Comparison of ENCODE assay signal across 22 mouse cellular contexts in genomic region chr12:4978324-4978723, GRCm38 (mm10).
DNase-seq lines count a peak whose midpoint lies in the region; ATAC-seq and TF ChIP-seq lines count a peak whose summit lies in the region.
"Had no signal": no experiment of that assay in that cellular context is flagged by ENCODE, and none has a peak within 500 bp of the region (broad histone marks: within the 10 kb centered on the region; RNA-seq: fewer than 3 reads in every experiment).

No protein-coding gene starts in this region.

- no peaks in the 10 kb centered on the region for H3K27me3 ChIP-seq in G1E (ENCODE audit: insufficient read depth, low read length)
- no peaks in the 10 kb centered on the region for H3K27me3 ChIP-seq in midbrain, embryonic 16.5 days (ENCODE audit: control insufficient read depth, insufficient read depth, low read depth, low read length)
- H3K27me3 ChIP-seq in heart, embryonic 12.5 days (replicated peaks): no peaks in the 10 kb centered on the region
- H3K27me3 ChIP-seq: CH12.LX; embryonic facial prominence, embryonic 12.5 days; forebrain, embryonic 13.5 days; forebrain, embryonic 15.5 days had no signal

- peak; percentile 81 for ATAC-seq in G1E (ENCODE audit: extremely low read depth, insufficient number of reproducible peaks, low FRiP score, poor library complexity, severe bottlenecking)
- ATAC-seq in megakaryocyte-erythroid progenitor cell, adult 5-6 weeks (replicated peaks; ENCODE audit: low FRiP score, low TSS enrichment, poor library complexity, severe bottlenecking): peak; percentile 55
- no peak for ATAC-seq in midbrain, embryonic 16.5 days
- ATAC-seq in heart, embryonic 12.5 days (ENCODE audit: insufficient number of reproducible peaks, low FRiP score): no peak
- ATAC-seq: CD4-positive, CD25-positive, alpha-beta regulatory T cell, adult 4 months; forebrain, embryonic 13.5 days; forebrain, embryonic 15.5 days; forebrain, postnatal 0 days had no signal

- H3K27ac ChIP-seq in midbrain, embryonic 16.5 days (ENCODE audit: low read length): no peak overlapping the region
- H3K27ac ChIP-seq in heart, embryonic 12.5 days (ENCODE audit: poor library complexity, severe bottlenecking): no peak overlapping the region
- H3K27ac ChIP-seq: embryonic facial prominence, embryonic 10.5 days; embryonic facial prominence, embryonic 12.5 days; forebrain, embryonic 13.5 days; forebrain, embryonic 15.5 days had no signal

- H3K4me3 ChIP-seq in G1E (ENCODE audit: low read depth, low read length): no peak overlapping the region
- H3K4me3 ChIP-seq in midbrain, embryonic 16.5 days (ENCODE audit: low read depth, low read length): no peak overlapping the region
- H3K4me3 ChIP-seq in heart, embryonic 12.5 days: no peak overlapping the region
- H3K4me3 ChIP-seq: embryonic facial prominence, embryonic 10.5 days; embryonic facial prominence, embryonic 12.5 days; forebrain, embryonic 13.5 days; forebrain, embryonic 15.5 days had no signal

- H3K36me3 ChIP-seq in G1E (replicated peaks): peaks cover 63% of the 10 kb centered on the region
- H3K36me3 ChIP-seq in midbrain, embryonic 16.5 days (ENCODE audit: control insufficient read depth, insufficient read depth, low read length): peaks cover 8% of the 10 kb centered on the region; the same call in 1 of the 2 replicates
- peaks cover 53% of the 10 kb centered on the region for H3K36me3 ChIP-seq in heart, embryonic 12.5 days

- H3K9ac ChIP-seq in midbrain, embryonic 16.5 days (ENCODE audit: low read depth, low read length): no peak overlapping the region
- no peak overlapping the region for H3K9ac ChIP-seq in heart, embryonic 12.5 days
- H3K9ac ChIP-seq: embryonic facial prominence, embryonic 12.5 days; forebrain, embryonic 13.5 days; forebrain, embryonic 15.5 days; forebrain, postnatal 0 days had no signal

- no peak overlapping the region for H3K4me2 ChIP-seq in midbrain, embryonic 16.5 days (ENCODE audit: low read length)
- no peak overlapping the region for H3K4me2 ChIP-seq in heart, embryonic 12.5 days
- H3K4me2 ChIP-seq: embryonic facial prominence, embryonic 12.5 days; forebrain, embryonic 13.5 days; forebrain, embryonic 15.5 days had no signal

- peaks cover 22% of the 10 kb centered on the region; the same call in 1 of the 2 replicates for H3K4me1 ChIP-seq in G1E (ENCODE audit: insufficient read depth, low read depth, low read length)
- no peaks in the 10 kb centered on the region for H3K4me1 ChIP-seq in midbrain, embryonic 16.5 days (ENCODE audit: control insufficient read depth, insufficient read depth, low read length)
- H3K4me1 ChIP-seq in heart, embryonic 12.5 days (replicated peaks): no peaks in the 10 kb centered on the region
- H3K4me1 ChIP-seq: embryonic facial prominence, embryonic 10.5 days; embryonic facial prominence, embryonic 12.5 days; forebrain, embryonic 13.5 days; forebrain, embryonic 15.5 days had no signal

- no peak for TF ChIP-seq CTCF in G1E (IDR thresholded peaks at IDR 0.05; ENCODE audit: low read depth, low read length)

- DNase-seq in G1E (ENCODE audit: low spot score): no peak
- DNase-seq in MEL-GATA-1-ER (ENCODE audit: extremely low read depth, low read depth): peak; percentile 9
- no peak for DNase-seq in cerebellum, postnatal 36 days
- DNase-seq in thymus, postnatal 0 days (ENCODE audit: low spot score): no peak
- DNase-seq: adrenal gland, adult 2 months; adrenal gland, postnatal 10 days; adrenal gland, postnatal 25 days; cerebellum, adult 11 months; cerebellum, adult 18-20 months; cerebellum, adult 8-10 months; cerebellum, adult 9-11 months; cerebellum, postnatal 14 days; forebrain, postnatal 0 days had no signal

- WGBS in midbrain, embryonic 16.5 days: 94% methylated on average over 6 of the region's 6 CpGs
- 80% methylated on average over 6 of the region's 6 CpGs for WGBS in heart, embryonic 12.5 days

- H3K9me3 ChIP-seq in G1E (replicated peaks): no peaks in the 10 kb centered on the region
- H3K9me3 ChIP-seq in midbrain, embryonic 16.5 days (replicated peaks; ENCODE audit: control insufficient read depth, low read length, poor library complexity, severe bottlenecking): no peaks in the 10 kb centered on the region
- H3K9me3 ChIP-seq in heart, embryonic 12.5 days (replicated peaks): no peaks in the 10 kb centered on the region
- H3K9me3 ChIP-seq: embryonic facial prominence, embryonic 10.5 days; embryonic facial prominence, embryonic 12.5 days; forebrain, embryonic 13.5 days; forebrain, embryonic 15.5 days had no signal

Comparison
In these comparisons a context has a peak if more than half of its experiments do, and no peak if none do; other contexts are left out.
1. ATAC-seq: peak in G1E (single experiment) and megakaryocyte-erythroid progenitor cell, adult 5-6 weeks (single experiment); none in midbrain, embryonic 16.5 days (single experiment) and heart, embryonic 12.5 days (single experiment).